Mouse (Mus musculus): ENCODE measurements around the gene Tifa. TPM values are rescaled to one million over a fixed set of nuclear protein-coding genes. Genes with fewer than 3 reads are reported as not detected.

Gene Tifa
- polyA plus RNA-seq, 1 experiment from 2014 or later: 20.2 TPM

GRCm38 (mm10) chr3:127805991-127806390 is 16.4 kb downstream of the Tifa start:
- no peak overlapping the region for H3K4me3 ChIP-seq (ENCODE audit: low read depth, low read length)

GRCm38 (mm10) chr3:127807846-127808245 is 18.2 kb downstream of the Tifa start:
- TF ChIP-seq EP300 (IDR thresholded peaks at IDR 0.05; ENCODE audit: low read depth): no peak
- TF ChIP-seq CTCF (IDR thresholded peaks at IDR 0.05; ENCODE audit: low read depth): no peak
- Histone ChIP-seq H3K9me3 (ENCODE audit: low read length) (no peaks in the 10 kb centered on the region), H3K4me1 (ENCODE audit: insufficient read depth) (peaks cover 5% of the 10 kb centered on the region; the same call in 1 of the 2 replicates), H3K4me2 (ENCODE audit: low read depth, low read length) (no peak overlapping the region), H3K27me3 (ENCODE audit: insufficient read depth, low read length) (no peaks in the 10 kb centered on the region), H3K4me3 (ENCODE audit: low read depth, low read length) (no peak overlapping the region), H3K27ac (ENCODE audit: low read depth) (no peak overlapping the region), H3K36me3 (replicated peaks; ENCODE audit: insufficient read depth, low read length) (peaks cover 47% of the 10 kb centered on the region), H3K9ac (replicated peaks) (no peak overlapping the region)
- WGBS (ENCODE audit: insufficient replicate concordance): 90% methylated on average over 5 of the region's 5 CpGs
- DNase-seq (no peak), ATAC-seq (no peak)

More at GRCm38 (mm10) chr3:127805991-127806390, 16.4 kb downstream of the Tifa start:
- no peaks in the 10 kb centered on the region for H3K27me3 ChIP-seq (ENCODE audit: insufficient read depth, low read length)
- no peaks in the 10 kb centered on the region for H3K9me3 ChIP-seq (ENCODE audit: low read length)
- no peak overlapping the region for H3K27ac ChIP-seq (ENCODE audit: low read depth)
- WGBS (ENCODE audit: insufficient replicate concordance): 89% methylated on average over 6 of the region's 6 CpGs
- no peak for DNase-seq
- no peak for TF ChIP-seq CTCF (IDR thresholded peaks at IDR 0.05; ENCODE audit: low read depth)
- TF ChIP-seq EP300 (IDR thresholded peaks at IDR 0.05; ENCODE audit: low read depth): no peak
- H3K4me1 ChIP-seq (ENCODE audit: insufficient read depth): peaks cover 9% of the 10 kb centered on the region; the same call in 1 of the 2 replicates
- H3K4me2 ChIP-seq (ENCODE audit: low read depth, low read length): no peak overlapping the region
- peaks cover 40% of the 10 kb centered on the region for H3K36me3 ChIP-seq (replicated peaks; ENCODE audit: insufficient read depth, low read length)
- ATAC-seq: no peak
- H3K9ac ChIP-seq (replicated peaks): no peak overlapping the region

GRCm38 (mm10) chr3:127809103-127809502 is 19.5 kb downstream of the Tifa start:
- H3K9ac ChIP-seq (replicated peaks): no peak overlapping the region
- peaks cover 5% of the 10 kb centered on the region; the same call in 1 of the 2 replicates for H3K4me1 ChIP-seq (ENCODE audit: insufficient read depth)
- no peaks in the 10 kb centered on the region for H3K27me3 ChIP-seq (ENCODE audit: insufficient read depth, low read length)
- no peak for ATAC-seq
- H3K36me3 ChIP-seq (replicated peaks; ENCODE audit: insufficient read depth, low read length): peaks cover 51% of the 10 kb centered on the region
- H3K4me2 ChIP-seq (ENCODE audit: low read depth, low read length): no peak overlapping the region
- WGBS (ENCODE audit: insufficient replicate concordance): 85% methylated on average over 7 of the region's 7 CpGs
- TF ChIP-seq CTCF (IDR thresholded peaks at IDR 0.05; ENCODE audit: low read depth): no peak
- TF ChIP-seq EP300 (IDR thresholded peaks at IDR 0.05; ENCODE audit: low read depth): no peak
- no peak overlapping the region for H3K4me3 ChIP-seq (ENCODE audit: low read depth, low read length)
- H3K9me3 ChIP-seq (ENCODE audit: low read length): no peaks in the 10 kb centered on the region
- H3K27ac ChIP-seq (ENCODE audit: low read depth): no peak overlapping the region
- DNase-seq: no peak

DNA sequence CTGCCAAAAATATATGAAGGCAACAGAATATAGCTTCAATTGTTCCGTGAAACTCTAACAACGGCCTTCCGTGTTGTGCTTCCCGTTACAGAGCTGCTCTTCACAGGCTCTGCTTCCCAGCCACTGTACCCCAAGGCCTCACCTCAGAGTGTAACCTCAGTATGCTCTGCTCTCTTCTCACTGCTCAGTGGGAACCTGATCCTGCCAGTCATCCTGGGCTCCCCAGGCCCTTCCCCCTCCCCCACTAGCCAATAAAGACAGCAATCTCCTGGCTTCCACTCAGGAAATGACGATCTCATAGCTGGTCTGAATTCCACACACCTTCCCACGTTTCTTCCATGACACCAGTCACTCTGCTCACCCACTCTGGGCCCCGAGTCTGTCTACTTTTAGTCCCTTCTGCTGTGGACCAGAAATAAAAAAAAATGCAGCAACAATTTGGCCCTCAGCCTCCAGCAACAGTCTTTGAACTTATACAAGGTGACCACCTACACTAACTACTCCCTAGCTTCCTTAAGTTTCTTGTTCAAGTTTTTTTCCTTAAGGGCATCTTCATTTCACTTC is 27.6 kb downstream of the Tifa start:
- H3K4me2 ChIP-seq (ENCODE audit: low read depth, low read length): no peak overlapping the region
- WGBS (ENCODE audit: insufficient replicate concordance): 79% methylated on average over 7 of the region's 7 CpGs
- DNase-seq: no peak
- no peak overlapping the region for H3K27ac ChIP-seq (ENCODE audit: low read depth)
- TF ChIP-seq CTCF (IDR thresholded peaks at IDR 0.05; ENCODE audit: low read depth) (no peak), EP300 (IDR thresholded peaks at IDR 0.05; ENCODE audit: low read depth) (no peak)
- no peaks in the 10 kb centered on the region for H3K4me1 ChIP-seq (ENCODE audit: insufficient read depth)
- H3K27me3 ChIP-seq (ENCODE audit: insufficient read depth, low read length): no peaks in the 10 kb centered on the region
- H3K9me3 ChIP-seq (ENCODE audit: low read length): no peaks in the 10 kb centered on the region
- H3K4me3 ChIP-seq (ENCODE audit: low read depth, low read length): no peak overlapping the region
- no peak overlapping the region for H3K9ac ChIP-seq (replicated peaks)
- H3K36me3 ChIP-seq (replicated peaks; ENCODE audit: insufficient read depth, low read length): peaks cover 22% of the 10 kb centered on the region
- ATAC-seq: no peak

DNA sequence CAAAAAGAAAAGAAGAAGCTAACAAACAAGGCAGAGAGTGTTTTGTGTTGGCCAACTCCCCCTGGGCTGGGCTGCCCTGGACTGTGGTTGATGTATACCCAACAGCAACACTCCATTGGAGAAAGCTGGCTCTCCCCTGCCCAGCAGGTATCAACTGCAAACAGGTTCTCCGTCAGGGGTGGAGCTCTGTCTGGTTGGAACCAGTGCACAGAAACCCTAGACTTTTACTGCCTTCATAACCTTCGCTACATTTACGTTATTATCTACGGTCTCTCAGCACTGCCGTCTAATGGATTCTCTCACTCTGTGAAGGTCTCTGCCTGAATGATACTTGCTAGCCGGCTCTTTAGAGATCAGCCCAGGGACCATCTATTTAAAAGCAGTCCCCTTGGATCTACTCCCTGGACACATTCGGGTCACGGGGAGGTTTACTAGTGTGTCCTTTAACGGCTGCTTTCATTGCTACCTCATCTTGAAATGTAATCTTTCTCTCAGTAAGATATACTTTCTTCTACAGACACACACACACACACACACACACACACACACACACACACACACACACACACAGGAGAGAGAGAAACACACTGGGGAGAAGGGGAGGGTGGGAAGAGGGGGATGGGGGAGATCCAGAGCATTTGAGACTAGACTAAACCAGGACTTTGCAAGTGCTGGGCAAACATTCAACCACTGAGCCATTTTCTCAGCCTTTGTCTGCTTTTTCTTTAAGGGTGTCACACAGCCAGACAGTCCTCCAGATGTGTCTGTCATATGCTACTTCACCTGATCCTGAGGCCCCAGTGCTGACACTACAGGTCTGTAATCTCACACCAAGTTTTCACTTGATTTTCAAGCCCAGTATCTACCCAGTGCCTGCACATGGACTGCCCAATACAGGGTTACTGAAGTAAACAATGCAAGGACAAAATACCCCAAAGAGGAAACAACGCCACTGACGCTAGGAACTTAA is 29.4 kb downstream of the Tifa start:
- Histone ChIP-seq H3K4me2 (ENCODE audit: low read depth, low read length) (no peak overlapping the region), H3K4me1 (ENCODE audit: insufficient read depth) (no peaks in the 10 kb centered on the region), H3K27me3 (ENCODE audit: insufficient read depth, low read length) (no peaks in the 10 kb centered on the region), H3K36me3 (replicated peaks; ENCODE audit: insufficient read depth, low read length) (peaks cover 16% of the 10 kb centered on the region), H3K9ac (replicated peaks) (no peak overlapping the region), H3K4me3 (ENCODE audit: low read depth, low read length) (no peak overlapping the region), H3K9me3 (ENCODE audit: low read length) (no peaks in the 10 kb centered on the region), H3K27ac (ENCODE audit: low read depth) (no peak overlapping the region)
- TF ChIP-seq EP300 (IDR thresholded peaks at IDR 0.05; ENCODE audit: low read depth) (no peak), CTCF (IDR thresholded peaks at IDR 0.05; ENCODE audit: low read depth) (no peak)
- DNase-seq: no peak
- WGBS (ENCODE audit: insufficient replicate concordance): 79% methylated on average over 11 of the region's 11 CpGs
- ATAC-seq: peak; percentile 25; the same call in 1 of the 2 replicates

GRCm38 (mm10) chr3:127820400-127820799 is 30.8 kb downstream of the Tifa start:
- WGBS (ENCODE audit: insufficient replicate concordance): 81% methylated on average over 1 of the region's 1 CpGs
- Histone ChIP-seq H3K4me1 (ENCODE audit: insufficient read depth) (no peaks in the 10 kb centered on the region; the same call in 1 of the 2 replicates), H3K9ac (replicated peaks) (no peak overlapping the region), H3K9me3 (ENCODE audit: low read length) (no peaks in the 10 kb centered on the region), H3K36me3 (replicated peaks; ENCODE audit: insufficient read depth, low read length) (peaks cover 16% of the 10 kb centered on the region), H3K27me3 (ENCODE audit: insufficient read depth, low read length) (no peaks in the 10 kb centered on the region), H3K4me3 (ENCODE audit: low read depth, low read length) (no peak overlapping the region), H3K27ac (ENCODE audit: low read depth) (no peak overlapping the region), H3K4me2 (ENCODE audit: low read depth, low read length) (no peak overlapping the region)
- ATAC-seq (no peak), DNase-seq (no peak)
- no peak for TF ChIP-seq EP300 (IDR thresholded peaks at IDR 0.05; ENCODE audit: low read depth)
- TF ChIP-seq CTCF (IDR thresholded peaks at IDR 0.05; ENCODE audit: low read depth): no peak

Measured in liver, postnatal 0 days (tissue).